Mouse (Mus musculus) lung, embryonic 15.5 days (tissue): ENCODE measurements around the gene Slc35g1. TPM values are rescaled to one million over a fixed set of nuclear protein-coding genes. Genes with fewer than 3 reads are reported as not detected.

Experiments
- ATAC-seq: fragments of 200-750 bp; cut with Nextera tagmentation; 2 replicates; pipeline ENCODE4 v1.8.0; 2017; ENCODE audit warnings: moderate number of reproducible peaks, borderline replicate concordance; ENCODE audit not compliant: low FRiP score, low TSS enrichment; ENCODE audit errors: extremely low read depth
- H3K27ac ChIP-seq: fragments of 300-500 bp; sonication (generic); 2 replicates; pipeline ENCODE4 v1.5.1; 2015; ENCODE audit warnings: moderate library complexity, mild to moderate bottlenecking, inconsistent platforms
- H3K27me3 ChIP-seq: fragments of 300-500 bp; sonication (generic); 2 replicates; pipeline ENCODE4 v1.6.1; 2015; ENCODE audit warnings: inconsistent platforms
- H3K36me3 ChIP-seq: fragments of 300-500 bp; sonication (generic); 2 replicates; pipeline ENCODE4 v1.6.1; 2015; ENCODE audit warnings: inconsistent platforms
- H3K4me1 ChIP-seq: fragments of 300-500 bp; sonication (generic); 2 replicates; pipeline ENCODE4 v1.6.1; 2015; ENCODE audit warnings: inconsistent platforms
- H3K4me2 ChIP-seq: fragments of 300-500 bp; sonication (generic); 2 replicates; pipeline ENCODE4 v1.6.1; 2015; ENCODE audit warnings: inconsistent platforms, mild to moderate bottlenecking, moderate library complexity
- H3K4me3 ChIP-seq: fragments of 300-500 bp; sonication (generic); 2 replicates; pipeline ENCODE4 v1.5.1; 2015; ENCODE audit warnings: mild to moderate bottlenecking, inconsistent platforms
- H3K9ac ChIP-seq: fragments of 300-500 bp; sonication (generic); 2 replicates; pipeline ENCODE4 v1.6.1; 2015; ENCODE audit warnings: inconsistent platforms
- H3K9me3 ChIP-seq: fragments of 300-500 bp; sonication (generic); 2 replicates; pipeline ENCODE4 v1.6.1; 2016; ENCODE audit warnings: inconsistent platforms
- WGBS: fragments of 180-500 bp; shearing (Covaris S2); methylation state at CpG from one replicate; pipeline ENCODE4 v1.1.7; 2015; 5-methylcytosine and 5-hydroxymethylcytosine counted together
- polyA plus RNA-seq: library from polyadenylated mRNA; unstranded; fragments of >200 nt; fragmentation: Nextera tagmentation; extraction: Ambion mirVana; gene quantifications from 2 replicates; pipeline ENCODE4 v1.2.1, GENCODE M21; 2015

Slc35g1 gene
- 3.8 TPM in 2 replicates for polyA plus RNA-seq

DNA sequence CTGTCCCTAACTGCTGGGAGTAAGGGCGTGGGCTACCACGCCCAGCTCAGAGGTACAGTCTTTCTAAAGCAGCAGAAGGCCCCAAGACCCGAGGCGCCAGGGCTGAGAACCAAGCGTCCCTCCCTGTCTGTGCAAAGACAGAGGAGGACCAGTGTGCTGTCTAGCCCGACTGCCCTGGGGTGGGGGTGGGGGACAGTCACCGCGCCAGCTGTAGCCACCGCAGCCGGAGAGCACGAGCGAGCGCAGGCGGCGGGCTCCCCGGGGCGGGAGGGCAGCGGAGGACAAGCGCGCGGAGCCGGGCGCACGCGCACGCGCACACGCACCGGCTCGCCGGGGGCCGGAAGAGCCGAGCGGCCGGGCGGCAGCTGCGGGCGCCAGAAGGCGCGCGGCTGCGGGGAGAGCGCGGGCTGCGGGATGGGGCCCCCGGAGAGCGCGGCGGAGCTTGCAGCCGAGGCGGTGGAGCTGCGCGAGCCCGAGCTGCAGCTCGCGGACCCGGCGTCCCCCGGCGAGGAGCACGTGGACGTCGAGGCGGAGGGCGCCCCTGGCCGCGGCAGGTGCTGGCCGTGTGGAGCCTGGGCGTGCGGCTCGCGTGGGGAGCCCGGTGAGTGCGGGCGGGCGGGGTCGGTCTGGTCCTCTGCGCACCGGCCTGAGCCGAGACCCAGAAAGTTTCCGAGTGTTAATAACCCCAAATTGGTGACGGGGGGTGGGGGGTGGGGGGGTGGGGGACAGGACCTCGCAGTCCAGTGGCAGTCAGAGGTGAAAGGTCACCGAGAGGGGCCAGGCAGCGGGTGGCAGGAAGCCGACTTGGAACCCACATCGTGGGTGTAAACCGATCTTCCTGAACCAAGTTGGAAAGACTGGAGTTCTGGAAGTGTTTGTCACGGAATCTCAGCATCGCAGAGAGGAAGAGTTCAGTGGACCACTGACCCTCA, at the start of gene Slc35g1:
Gene Slc35g1 (plus strand): TSS at position 280 of the 932 bp plus-strand sequence.
- peak within 1 kb of the TSS; percentile 95 for H3K4me2 ChIP-seq
- peak within 1 kb of the TSS; percentile 58 for H3K4me3 ChIP-seq
- no peak within 1 kb of the TSS for H3K27ac ChIP-seq
- WGBS, result under 1% methylated on average over 82 of the region's 90 CpGs
- no peaks in the 10 kb centered on the region for H3K36me3 ChIP-seq
- peak; percentile 86 for ATAC-seq
- H3K9ac ChIP-seq, result peak within 1 kb of the TSS; percentile 51
- no peaks in the 10 kb centered on the region for H3K9me3 ChIP-seq
- H3K4me1 ChIP-seq, result peaks cover 9% of the 10 kb centered on the region; the same call in 1 of the 2 replicates
- no peaks in the 10 kb centered on the region for H3K27me3 ChIP-seq

DNA sequence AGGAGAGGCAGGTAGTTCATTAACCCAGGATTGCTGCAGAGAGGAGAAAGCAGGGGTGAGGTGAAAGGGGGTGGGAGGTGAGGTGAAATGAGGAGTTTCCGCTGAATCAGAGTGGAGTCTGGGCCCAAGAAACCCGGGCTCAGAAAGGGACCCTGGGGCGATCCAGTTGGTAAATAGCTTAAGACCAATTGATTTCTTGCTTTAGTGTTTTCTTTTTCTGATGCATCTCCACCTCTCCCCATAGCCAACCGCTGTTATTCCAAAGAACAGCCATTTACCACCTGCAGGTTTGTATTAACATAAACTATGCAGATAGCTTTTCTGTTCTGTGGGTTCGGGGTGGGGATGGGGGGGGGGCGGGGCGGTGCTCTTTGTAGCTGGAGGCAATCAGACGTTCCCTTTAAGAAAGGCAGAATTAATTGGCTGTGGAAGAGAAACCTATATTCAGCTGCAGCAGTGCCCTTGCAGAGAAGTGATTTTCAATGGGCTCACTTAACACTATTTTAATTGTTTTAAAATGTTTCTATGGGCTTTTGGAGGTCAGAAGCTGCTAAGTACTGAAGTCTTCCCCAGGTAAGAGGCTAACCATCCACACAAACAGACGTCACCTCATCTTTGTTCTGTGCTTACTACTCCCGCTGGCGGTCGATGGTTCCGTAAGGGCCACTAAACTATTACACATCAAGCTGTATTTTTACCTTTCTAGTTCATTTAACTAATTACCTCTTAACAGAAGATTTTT, 47.3 kb upstream of the Slc35g1 start:
- H3K4me1 ChIP-seq, result no peaks in the 10 kb centered on the region
- no peak overlapping the region for H3K4me3 ChIP-seq
- no peaks in the 10 kb centered on the region for H3K27me3 ChIP-seq
- H3K27ac ChIP-seq, result no peak overlapping the region
- 39% methylated on average over 13 of the region's 13 CpGs for WGBS
- H3K9ac ChIP-seq, result no peak overlapping the region
- H3K4me2 ChIP-seq, result no peak overlapping the region
- no peaks in the 10 kb centered on the region for H3K36me3 ChIP-seq
- no peaks in the 10 kb centered on the region for H3K9me3 ChIP-seq
- ATAC-seq, result no peak

DNA sequence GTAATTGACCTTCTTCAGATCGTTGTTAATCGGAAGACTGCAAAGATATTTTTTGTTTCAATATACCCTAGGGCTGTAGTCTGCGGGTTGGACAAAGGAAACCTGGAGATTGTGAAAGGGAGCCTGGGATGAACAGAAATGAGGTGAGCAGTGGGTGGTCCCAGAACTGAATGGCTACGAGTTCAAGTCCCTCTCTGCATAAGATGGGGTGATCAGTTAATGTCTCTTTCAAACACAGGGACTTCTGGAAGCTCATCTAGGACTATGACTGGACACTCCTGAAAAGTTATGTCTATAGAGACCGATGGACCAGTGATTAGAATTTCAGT, 46.8 kb upstream of the Slc35g1 start:
- 78% methylated on average over 5 of the region's 5 CpGs for WGBS
- no peaks in the 10 kb centered on the region for H3K4me1 ChIP-seq
- no peak for ATAC-seq
- no peak overlapping the region for H3K9ac ChIP-seq
- no peak overlapping the region for H3K27ac ChIP-seq
- H3K9me3 ChIP-seq, result no peaks in the 10 kb centered on the region
- H3K27me3 ChIP-seq, result no peaks in the 10 kb centered on the region
- no peaks in the 10 kb centered on the region for H3K36me3 ChIP-seq
- no peak overlapping the region for H3K4me3 ChIP-seq
- no peak overlapping the region for H3K4me2 ChIP-seq

- H3K9ac ChIP-seq, result no peak overlapping the region
- H3K27me3 ChIP-seq, result no peaks in the 10 kb centered on the region
- no peaks in the 10 kb centered on the region for H3K9me3 ChIP-seq
- WGBS, result 74% methylated on average over 2 of the region's 2 CpGs
- no peak overlapping the region for H3K27ac ChIP-seq
- H3K36me3 ChIP-seq, result no peaks in the 10 kb centered on the region
- H3K4me1 ChIP-seq, result no peaks in the 10 kb centered on the region
- H3K4me2 ChIP-seq, result no peak overlapping the region
- no peak for ATAC-seq
- no peak overlapping the region for H3K4me3 ChIP-seq
Measured at GRCm38 (mm10) chr19:38351202-38351601, 44.6 kb upstream of the Slc35g1 start.

DNA sequence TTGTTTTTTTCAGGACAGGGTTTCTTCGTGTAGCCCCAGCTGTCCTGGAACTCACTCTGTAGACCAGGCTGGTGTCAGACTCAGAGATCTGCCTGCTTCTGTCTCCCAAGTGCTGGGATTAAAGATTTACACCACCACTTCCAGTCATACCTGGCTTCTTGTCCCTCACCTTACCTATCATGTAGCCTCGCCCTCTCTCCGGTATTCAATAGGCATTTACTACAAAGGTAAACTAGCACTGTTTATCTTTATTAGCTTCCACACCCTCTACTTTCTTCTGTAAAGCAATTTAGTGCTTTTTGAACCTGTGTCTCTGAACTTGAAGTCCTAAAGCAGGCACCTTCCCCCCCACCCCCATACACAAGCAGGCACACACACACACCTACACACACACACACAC, 44.1 kb upstream of the Slc35g1 start:
- no peak overlapping the region for H3K27ac ChIP-seq
- no peaks in the 10 kb centered on the region for H3K9me3 ChIP-seq
- ATAC-seq, result no peak
- H3K4me1 ChIP-seq, result no peaks in the 10 kb centered on the region
- no peak overlapping the region for H3K4me3 ChIP-seq
- no peak overlapping the region for H3K4me2 ChIP-seq
- no peaks in the 10 kb centered on the region for H3K36me3 ChIP-seq
- H3K9ac ChIP-seq, result no peak overlapping the region
- WGBS, result 69% methylated on average over 3 of the region's 3 CpGs
- no peaks in the 10 kb centered on the region for H3K27me3 ChIP-seq

GRCm38 (mm10) chr19:38352495-38353130, 43.2 kb upstream of the Slc35g1 start:
- Histone ChIP-seq H3K27ac (no peak overlapping the region), H3K4me3 (no peak overlapping the region), H3K4me2 (no peak overlapping the region), H3K36me3 (no peaks in the 10 kb centered on the region), H3K9ac (no peak overlapping the region), H3K27me3 (no peaks in the 10 kb centered on the region), H3K4me1 (no peaks in the 10 kb centered on the region), H3K9me3 (no peaks in the 10 kb centered on the region)
- no peak for ATAC-seq
- WGBS, result 35% methylated on average over 6 of the region's 6 CpGs

DNA sequence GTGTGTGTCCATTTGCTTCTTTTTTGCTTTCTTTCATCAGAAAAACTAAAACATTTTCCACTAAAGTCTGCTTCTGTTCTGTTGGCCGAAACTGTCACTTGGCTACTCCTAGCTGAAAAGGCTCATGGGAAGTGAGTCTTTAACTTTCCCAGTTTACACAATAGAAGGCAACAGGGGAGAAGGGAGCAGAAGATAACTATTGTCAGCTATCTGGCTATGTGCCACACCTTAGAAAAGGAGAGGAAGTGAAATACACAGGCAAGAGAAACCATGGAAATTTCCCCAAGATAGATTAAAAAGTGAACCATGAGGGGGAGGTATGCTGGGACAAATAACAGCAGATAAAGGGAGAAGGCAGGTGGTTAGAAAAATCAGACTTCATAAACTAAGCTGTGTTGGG, 41.5 kb upstream of the Slc35g1 start:
- no peak for ATAC-seq
- Histone ChIP-seq H3K27me3 (no peaks in the 10 kb centered on the region), H3K4me2 (no peak overlapping the region), H3K9me3 (no peaks in the 10 kb centered on the region), H3K4me3 (no peak overlapping the region), H3K27ac (no peak overlapping the region), H3K4me1 (no peaks in the 10 kb centered on the region), H3K9ac (no peak overlapping the region), H3K36me3 (no peaks in the 10 kb centered on the region)
- 85% methylated on average over 1 of the region's 1 CpGs for WGBS

DNA sequence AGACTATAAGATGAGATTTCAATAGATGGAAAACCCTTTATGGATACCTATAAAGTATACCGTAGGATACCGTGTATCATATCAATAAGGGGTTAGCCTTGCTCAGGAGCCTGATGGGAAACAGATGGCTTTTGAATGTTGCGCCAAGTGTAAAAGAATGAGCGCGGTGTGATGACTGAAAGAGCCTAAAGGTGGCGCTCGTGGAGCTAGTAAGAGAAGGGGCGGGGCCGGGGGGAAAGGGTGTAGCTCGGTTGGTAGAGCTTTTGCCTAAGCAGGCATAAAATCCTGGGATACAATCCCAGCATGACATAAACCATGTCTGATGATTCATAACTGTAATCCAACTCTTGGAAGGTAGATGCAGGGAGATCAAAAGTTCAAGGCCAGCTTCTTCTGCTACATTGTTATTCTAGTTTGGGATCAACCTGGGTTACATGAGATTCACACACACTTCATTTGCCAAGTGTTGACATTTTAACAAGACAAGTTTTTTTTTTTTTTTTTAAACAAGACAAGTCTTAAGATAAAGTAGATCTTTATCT, 40.9 kb upstream of the Slc35g1 start:
- Histone ChIP-seq H3K36me3 (no peaks in the 10 kb centered on the region), H3K9ac (no peak overlapping the region), H3K4me2 (no peak overlapping the region), H3K27me3 (no peaks in the 10 kb centered on the region), H3K27ac (no peak overlapping the region), H3K4me3 (no peak overlapping the region), H3K4me1 (no peaks in the 10 kb centered on the region), H3K9me3 (no peaks in the 10 kb centered on the region)
- ATAC-seq, result no peak
- WGBS, result 54% methylated on average over 10 of the region's 10 CpGs

DNA sequence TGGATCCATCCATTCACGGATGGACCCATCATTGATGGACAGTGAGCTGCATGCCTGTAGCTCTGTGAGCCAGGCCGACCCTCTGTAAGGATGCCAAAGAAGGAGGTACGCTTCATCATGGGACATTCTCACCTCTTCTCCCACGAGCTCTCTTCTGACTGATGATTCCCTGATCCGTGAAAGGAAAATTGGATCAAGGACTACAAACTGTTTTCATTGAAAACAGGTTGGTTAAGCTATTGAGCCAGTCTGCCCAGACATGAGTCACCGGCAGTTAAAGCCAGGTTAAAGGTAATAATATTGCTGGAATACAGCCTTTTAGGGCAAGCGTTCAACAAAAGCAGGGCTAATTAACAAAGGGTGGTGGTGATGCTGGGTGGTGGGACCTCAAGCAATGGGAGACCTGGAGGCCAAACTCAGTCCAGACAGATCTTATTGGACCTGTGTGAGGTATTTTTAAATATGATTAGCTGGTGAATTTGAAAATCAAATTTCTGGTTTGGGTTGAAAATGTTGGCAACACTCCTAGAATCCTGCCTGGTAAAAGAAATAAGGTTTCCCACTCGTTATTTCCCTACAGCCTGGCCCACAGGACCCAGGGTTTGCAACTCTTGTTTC, 39.5 kb upstream of the Slc35g1 start:
- no peak overlapping the region for H3K27ac ChIP-seq
- H3K9ac ChIP-seq, result no peak overlapping the region
- no peak overlapping the region for H3K4me3 ChIP-seq
- no peaks in the 10 kb centered on the region for H3K36me3 ChIP-seq
- no peaks in the 10 kb centered on the region for H3K4me1 ChIP-seq
- H3K9me3 ChIP-seq, result no peaks in the 10 kb centered on the region
- no peaks in the 10 kb centered on the region for H3K27me3 ChIP-seq
- ATAC-seq, result no peak
- WGBS, result 77% methylated on average over 8 of the region's 8 CpGs
- H3K4me2 ChIP-seq, result no peak overlapping the region

- H3K27ac ChIP-seq, result no peak overlapping the region
- no peak overlapping the region for H3K9ac ChIP-seq
- H3K4me2 ChIP-seq, result no peak overlapping the region
- no peaks in the 10 kb centered on the region for H3K9me3 ChIP-seq
- H3K4me1 ChIP-seq, result no peaks in the 10 kb centered on the region
- no peak overlapping the region for H3K4me3 ChIP-seq
- WGBS, result 43% methylated on average over 9 of the region's 9 CpGs
- ATAC-seq, result no peak
- no peaks in the 10 kb centered on the region for H3K36me3 ChIP-seq
- H3K27me3 ChIP-seq, result no peaks in the 10 kb centered on the region
Measured at GRCm38 (mm10) chr19:38357956-38358623, 37.7 kb upstream of the Slc35g1 start.

- Histone ChIP-seq H3K4me3 (no peak overlapping the region), H3K36me3 (no peaks in the 10 kb centered on the region), H3K4me2 (no peak overlapping the region), H3K9ac (no peak overlapping the region), H3K27ac (no peak overlapping the region), H3K9me3 (no peaks in the 10 kb centered on the region), H3K4me1 (no peaks in the 10 kb centered on the region), H3K27me3 (no peaks in the 10 kb centered on the region)
- no peak for ATAC-seq
- WGBS, result 76% methylated on average over 1 of the region's 1 CpGs
Measured at GRCm38 (mm10) chr19:38359287-38359686, 36.5 kb upstream of the Slc35g1 start.
